Mouse (Mus musculus): ENCODE measurements around the gene Rabac1.

DNA sequence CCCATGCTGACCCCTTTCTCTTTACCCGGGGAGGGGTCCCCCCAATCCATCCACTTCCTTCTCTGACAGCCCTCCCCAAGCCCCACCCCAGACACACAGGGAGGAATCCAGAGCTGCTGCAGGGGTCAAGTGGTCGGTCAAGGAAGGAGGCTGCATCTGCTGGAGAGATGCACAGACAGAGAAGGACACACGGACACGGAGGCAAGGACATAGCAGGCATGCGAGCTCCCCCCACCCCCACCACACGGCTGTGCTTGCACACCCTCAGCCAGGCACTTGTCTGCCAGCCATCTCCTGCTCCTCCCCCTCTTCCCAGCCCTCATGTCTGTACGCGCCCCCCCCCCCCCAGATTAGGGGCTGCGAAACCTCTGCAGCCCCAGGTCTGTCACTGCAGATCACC lies 32.3 kb upstream of the Rabac1 start:
- TF ChIP-seq POLR2A (IDR thresholded peaks at IDR 0.05; ENCODE audit: control insufficient read depth, low read depth, low read length), result no peak
- TF ChIP-seq CTCF (IDR thresholded peaks at IDR 0.05; ENCODE audit: control insufficient read depth, insufficient read depth, insufficient replicate concordance, low read depth, low read length), result no peak

Data from testis, adult 2 months (tissue).